Mouse (Mus musculus) spleen, adult 2 months (tissue): ENCODE measurements around the gene Gja1.

Source experiments
- CTCF ChIP-seq: fragments of 200-500 bp; IDR thresholded peaks from 2 replicates; pipeline ENCODE4 v1.5.1; 2011; ENCODE audit warnings: mild to moderate bottlenecking, inconsistent platforms; ENCODE audit not compliant: insufficient read depth, insufficient read length, insufficient replicate concordance; ENCODE audit errors: extremely low read depth
- POLR2A ChIP-seq: fragments of 200-500 bp; IDR thresholded peaks from 2 replicates; pipeline ENCODE4 v1.6.1; 2011; ENCODE audit warnings: low read depth, low read length, inconsistent platforms

DNA sequence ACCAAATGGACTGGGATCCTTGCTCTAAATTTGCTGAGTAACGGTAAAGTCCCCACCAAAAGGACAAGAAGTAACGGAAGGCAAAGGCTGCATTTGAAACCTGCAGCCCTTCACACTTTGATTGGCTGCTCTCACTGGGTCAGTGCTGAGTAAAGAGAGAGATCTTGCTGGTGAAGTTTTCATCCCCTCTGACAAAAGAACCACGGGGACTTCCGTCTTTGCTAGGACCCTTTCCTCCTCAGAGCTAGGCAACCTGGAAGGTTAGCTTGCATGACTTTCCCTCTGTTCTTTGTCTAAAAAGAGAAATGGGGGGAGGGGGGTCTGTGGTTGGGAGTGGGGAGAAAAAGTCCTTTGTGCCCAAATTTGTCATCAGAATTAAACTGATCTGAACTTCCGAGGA, 51.9 kb downstream of the Gja1 start:
- TF ChIP-seq CTCF (no peak), POLR2A (no peak)
